Mouse (Mus musculus): ENCODE results near the gene Skor1.

GRCm38 (mm10) chr9:63108580-63108979 lies 40.2 kb downstream of the Skor1 start:
- 0 out of 2 replicates have a peak, but pooled peaks have one; percentile 7 for TF ChIP-seq CTCF (IDR thresholded peaks at IDR 0.05; ENCODE audit: low read depth)
- TF ChIP-seq EP300 (IDR thresholded peaks at IDR 0.05; ENCODE audit: low read depth) = no peak

Data from liver, postnatal 0 days (tissue).